Mouse (Mus musculus) CD4-positive, CD25-positive, alpha-beta regulatory T cell, adult 4 months (primary cell): ENCODE results near the gene Josd2. TPM values are rescaled to one million over a fixed set of nuclear protein-coding genes. Genes with fewer than 3 reads are reported as not detected.

Experiments
- ATAC-seq: one replicate; pipeline ENCODE4 v1.8.0; 2017
- polyA plus RNA-seq, 2 experiments: library from polyadenylated mRNA; unstranded; fragments of 100-300 nt; shearing (Covaris generic); gene quantifications; one replicate each; pipeline ENCODE4 v1.2.1; 2017

Josd2 gene
- polyA plus RNA-seq, 2 experiments from 2014 or later = 54.9 to 76.4 TPM

DNA sequence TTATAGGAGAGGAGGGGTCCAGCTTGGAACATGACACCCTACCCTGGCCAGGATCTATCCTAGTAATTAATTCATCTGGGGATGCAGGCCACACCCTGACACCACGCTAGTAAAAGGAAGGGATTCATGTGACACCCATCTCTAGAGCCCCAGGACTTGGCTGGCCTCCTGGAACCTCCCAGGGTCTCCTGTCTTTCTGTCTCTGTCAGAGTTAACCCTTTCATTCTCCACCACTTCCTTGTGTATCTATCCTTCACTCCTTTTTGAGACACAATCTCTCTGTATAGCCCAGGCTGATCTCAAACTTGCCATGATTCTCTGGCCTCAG is 4.7 kb downstream of the Josd2 start:
- no peak for ATAC-seq

GRCm38 (mm10) chr7:44472961-44473646 is 5.3 kb downstream of the Josd2 start:
- ATAC-seq = no peak

GRCm38 (mm10) chr7:44474419-44474818 is 6.6 kb downstream of the Josd2 start:
- ATAC-seq = no peak

DNA sequence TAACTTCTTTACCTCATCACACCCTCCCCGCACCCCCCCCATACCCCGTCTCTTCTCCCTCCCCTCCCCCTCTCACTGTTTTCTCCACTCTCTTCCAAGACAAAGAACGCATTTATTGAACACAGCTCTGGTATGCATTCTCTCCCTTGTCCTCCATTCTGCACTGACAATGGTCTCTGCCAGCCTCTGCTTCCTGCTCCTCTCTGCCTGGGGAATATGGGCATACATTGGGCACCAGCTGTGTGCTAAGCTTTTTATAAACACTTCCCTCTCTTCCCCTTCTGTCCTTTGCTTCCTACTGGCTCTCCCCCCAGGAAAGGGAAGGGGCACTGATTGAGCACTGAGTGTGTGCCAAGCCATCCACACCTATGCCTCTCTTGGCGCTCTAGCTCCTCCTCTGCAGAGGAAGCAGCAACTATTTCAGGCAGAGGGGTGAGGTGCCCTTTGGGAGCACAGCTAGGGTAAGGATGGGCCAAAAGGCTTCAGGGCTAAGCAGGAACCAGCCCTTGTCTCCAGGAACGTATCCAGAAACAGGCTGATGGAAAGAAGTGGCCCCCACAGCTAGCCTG is 7.3 kb downstream of the Josd2 start:
- no peak for ATAC-seq

- no peak for ATAC-seq
Observed at GRCm38 (mm10) chr7:44482836-44483435, 15.2 kb downstream of the Josd2 start.

DNA sequence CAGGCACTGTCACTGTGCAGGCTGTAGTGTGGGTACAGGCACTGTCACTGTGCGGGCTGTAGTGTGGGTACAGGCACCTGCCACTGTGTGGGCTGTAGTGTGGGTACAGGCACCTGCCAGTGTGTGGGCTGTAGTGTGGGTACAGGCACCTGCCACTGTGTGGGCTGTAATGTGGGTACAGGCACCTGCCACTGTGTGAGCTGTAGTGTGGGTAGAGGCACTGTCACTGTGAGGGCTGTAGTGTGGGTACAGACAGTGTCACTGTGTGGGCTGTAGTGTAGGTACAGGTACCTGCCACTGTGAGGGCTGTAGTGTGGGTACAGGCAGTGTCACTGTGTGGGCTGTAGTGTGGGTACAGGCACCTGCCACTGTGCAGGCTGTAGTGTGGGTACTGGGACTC is 16.3 kb downstream of the Josd2 start:
- no peak for ATAC-seq

- peak; percentile 84 for ATAC-seq
Observed at GRCm38 (mm10) chr7:44484841-44485571, 17.2 kb downstream of the Josd2 start.

DNA sequence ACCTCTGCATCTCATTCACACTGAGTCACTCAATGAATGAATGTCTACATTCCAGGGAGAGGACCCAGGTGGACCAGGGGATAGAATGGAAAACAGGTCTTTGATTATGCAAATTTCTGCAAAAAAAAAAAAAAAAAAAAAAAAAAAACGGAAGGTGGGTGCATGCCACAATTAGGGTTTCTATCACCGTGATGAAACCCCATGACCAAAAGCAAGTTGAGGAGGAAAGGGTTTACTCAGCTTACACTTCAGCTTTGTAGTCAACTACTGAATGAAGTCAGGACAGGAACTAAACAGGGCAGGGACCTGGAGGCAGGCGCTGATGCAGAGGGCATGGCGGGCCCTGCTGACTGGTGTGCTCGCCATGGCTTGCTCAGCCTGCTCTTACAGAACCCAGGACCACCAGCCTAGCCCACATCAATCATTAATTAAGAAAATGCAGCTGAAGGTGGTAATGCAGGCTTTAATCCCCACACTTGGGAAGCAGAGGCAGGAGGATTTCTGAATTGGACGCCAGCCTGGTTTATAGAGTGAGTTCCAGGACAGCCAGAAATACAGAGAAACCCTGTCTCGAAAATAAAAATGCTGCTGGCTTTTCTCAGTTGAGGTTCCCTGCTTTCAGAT is 17.9 kb downstream of the Josd2 start:
- ATAC-seq = peak; percentile 33

DNA sequence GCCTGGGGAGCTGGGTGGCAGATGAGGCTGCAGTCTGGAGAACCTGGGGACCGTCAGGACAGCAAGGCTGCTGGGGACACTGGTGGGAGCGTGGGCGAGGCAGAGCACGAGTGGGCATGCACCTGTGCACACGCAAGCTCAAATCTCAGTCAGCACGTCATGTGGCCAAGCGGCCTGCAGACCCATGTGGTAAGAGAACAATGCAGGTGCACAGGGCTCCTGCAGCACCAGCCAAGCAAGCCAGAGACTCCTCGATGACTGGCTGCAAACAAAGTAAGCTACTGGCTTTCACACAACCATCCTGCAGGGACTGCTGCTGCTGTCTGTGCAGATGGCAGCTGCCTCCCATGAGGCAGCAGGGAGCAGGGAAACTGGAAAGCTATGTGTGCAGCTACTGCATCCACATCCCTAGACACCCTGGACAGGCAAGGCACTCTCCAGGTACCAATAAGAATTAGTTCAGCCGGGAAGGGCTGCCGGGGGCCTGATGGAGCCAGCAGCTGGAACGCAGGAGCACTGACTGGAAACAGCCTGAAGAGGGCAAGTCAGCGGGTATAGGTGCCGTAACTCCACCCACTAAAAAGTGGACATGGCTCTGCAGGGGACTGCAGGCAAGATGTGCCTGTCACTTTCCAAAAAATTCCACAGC is 19.3 kb downstream of the Josd2 start:
- ATAC-seq = no peak

DNA sequence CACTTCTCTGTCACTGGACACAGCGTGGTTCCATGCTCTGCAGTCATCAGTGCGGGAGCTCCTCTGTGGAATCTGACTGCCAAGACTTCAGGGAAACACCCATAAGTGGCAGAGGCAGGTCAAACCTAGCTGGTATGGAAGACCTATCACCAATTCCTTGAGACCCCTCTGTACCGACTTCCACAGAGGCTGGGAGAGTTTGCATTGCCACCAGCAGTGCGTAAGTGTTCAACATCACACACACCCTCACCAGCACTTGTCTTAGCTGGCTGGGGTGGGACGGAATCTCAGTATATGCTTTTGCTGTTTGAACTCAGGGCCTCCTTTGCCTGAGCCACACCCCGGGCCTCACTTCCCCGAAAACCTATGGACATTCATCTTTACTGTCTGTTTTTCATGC is 20.2 kb downstream of the Josd2 start:
- ATAC-seq = no peak

DNA sequence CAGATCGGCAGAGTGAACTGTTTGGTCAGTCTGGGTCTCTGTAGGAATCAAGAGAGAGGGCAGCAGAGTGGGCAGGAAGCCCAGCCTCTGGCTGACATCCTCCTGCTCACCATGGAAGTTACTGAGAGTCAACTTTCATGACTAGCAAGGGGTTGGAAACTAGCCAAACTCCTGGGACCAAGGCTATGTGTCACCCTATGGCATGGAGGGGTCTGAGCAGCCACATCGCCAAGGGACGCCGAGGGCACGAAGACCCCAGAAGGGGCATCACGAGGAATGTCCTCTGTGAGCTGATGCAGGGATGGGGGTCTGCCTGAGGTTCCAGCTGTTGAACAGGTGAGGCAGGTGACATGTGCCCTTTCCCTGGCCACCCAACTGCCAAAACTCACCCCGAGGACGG is 20.8 kb downstream of the Josd2 start:
- ATAC-seq = no peak

DNA sequence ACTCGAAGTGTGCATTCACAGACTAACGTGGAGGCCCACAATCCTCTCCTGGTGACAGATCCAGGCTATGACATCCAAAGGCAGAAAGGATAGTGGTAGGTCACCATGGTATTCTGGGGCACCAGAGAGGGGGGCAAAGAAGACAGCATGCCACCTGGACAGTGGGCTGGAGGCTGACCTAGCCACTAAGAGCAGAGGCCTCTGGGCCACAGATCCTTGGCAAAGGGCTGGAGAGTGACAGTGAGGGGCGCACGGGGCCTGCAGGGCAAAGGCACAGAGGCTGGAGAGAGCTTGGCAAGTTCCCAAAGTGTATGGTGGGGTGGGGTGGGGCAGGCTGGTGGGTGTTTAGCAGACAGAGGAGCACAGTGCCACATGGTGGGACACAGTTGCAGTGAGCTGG is 22.5 kb downstream of the Josd2 start:
- no peak for ATAC-seq

DNA sequence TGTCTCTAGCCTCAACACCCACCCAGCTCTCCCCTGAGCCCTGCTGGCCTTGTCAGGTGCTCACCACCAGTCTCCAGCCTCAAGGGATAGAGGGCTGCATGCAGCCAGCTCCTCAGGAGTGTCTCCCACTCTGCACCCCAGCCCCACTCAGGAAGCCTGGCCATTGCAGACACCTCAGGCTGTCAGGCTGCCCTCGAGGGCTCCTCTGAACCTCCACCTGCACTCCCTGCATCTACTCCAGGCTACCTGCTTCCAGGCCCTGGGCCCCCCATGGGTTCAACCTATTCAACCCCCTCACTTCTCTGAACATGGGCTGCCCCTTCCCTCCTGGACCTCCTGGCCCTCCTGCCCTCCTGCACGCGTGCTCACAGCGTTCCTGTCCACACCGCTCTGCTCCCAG is 23.6 kb downstream of the Josd2 start:
- no peak for ATAC-seq

DNA sequence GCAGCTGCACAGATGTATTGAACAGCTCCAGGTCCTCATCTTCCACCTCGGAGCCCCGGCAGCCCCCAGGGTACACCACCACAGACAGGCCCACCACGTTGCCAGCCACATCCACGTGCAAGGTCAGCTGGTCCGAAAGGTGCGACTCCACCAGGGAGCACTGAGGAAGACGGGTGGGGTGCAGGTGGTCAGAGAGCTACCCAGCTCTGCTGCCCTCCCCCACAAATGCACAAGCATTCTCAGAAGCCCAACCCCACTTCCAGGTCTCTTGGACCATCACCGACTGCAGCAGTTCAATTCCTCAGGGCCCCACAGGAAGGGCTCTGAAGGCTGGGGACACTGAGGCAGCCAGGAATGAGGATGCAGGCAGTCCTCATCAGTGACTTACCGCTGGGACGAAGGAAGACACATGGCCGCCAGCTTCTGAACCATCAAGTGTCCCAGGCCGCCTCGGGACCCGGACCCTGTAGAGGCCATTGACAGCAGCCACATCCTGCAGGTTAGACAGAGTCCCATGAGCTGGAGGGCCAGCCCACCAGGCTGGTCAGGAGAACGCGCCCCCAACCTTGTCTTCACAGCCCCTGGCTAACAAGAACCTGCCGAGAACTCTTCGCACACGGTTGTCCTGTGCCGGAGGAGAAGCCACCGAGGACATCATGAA is 24.5 kb downstream of the Josd2 start:
- ATAC-seq = no peak

- ATAC-seq = no peak
Observed at GRCm38 (mm10) chr7:44494681-44495080, 26.9 kb downstream of the Josd2 start.

DNA sequence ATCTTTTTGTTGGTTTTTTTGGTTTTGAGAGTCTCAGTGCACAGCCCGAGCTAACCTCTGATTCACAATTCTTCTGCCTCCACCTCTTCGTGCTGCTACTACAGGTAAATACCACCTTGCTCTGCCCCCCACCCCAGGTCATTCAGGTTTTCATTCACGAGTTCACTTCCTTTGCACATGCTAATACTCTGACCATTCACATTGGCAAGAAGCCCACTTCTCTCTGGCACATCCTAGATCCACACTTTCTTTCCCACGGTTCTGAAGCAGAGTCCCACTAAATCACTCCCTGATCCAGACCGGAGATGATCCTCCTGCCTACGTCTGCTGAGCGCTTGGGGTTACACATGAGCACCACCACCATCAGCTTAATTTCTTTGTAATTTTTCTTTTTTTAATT is 27.3 kb downstream of the Josd2 start:
- ATAC-seq = no peak

GRCm38 (mm10) chr7:44495992-44496770 is 28.4 kb downstream of the Josd2 start, which contains the start of the genes Emc10 and Fam71e1:
TSS of gene Emc10 (minus strand) at chr7:44496529.
TSS of gene Fam71e1 (plus strand) at chr7:44496581.
- ATAC-seq = peak; percentile 94

- no peak for ATAC-seq
Observed at GRCm38 (mm10) chr7:44496771-44497109, 29.0 kb downstream of the Josd2 start.

DNA sequence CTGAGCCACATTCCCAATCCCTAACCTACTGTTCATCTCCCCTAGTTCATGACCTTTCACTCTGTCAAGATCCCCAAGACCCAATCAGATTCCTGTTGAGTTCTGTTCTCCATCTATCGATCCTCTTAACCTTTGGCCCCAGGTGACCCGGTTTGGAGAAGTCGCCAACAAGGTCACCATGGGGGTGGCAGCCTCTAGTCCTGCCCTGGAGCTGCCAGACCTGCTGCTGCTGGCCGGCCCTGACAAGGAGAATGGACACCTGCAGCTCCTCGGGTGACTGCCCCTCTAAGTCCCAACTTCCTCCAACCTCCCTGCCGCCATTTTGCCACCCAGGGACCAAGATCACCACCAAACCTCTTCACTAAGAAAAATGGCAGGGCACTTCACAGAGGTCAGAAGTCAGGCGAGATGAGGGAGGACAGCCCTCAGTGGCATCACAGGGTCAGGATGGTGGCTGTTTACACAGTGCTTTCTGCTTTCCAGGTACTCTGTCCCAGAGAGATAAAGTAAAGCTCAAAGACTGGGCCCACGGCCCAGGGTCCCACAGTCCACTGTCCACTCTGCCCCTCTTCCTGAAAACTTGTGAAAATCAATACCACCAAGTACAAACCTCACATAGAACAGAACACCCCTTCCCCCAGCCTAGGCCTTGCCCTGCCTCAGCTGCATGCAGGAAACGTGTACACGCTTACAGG is 29.7 kb downstream of the Josd2 start:
- no peak for ATAC-seq

DNA sequence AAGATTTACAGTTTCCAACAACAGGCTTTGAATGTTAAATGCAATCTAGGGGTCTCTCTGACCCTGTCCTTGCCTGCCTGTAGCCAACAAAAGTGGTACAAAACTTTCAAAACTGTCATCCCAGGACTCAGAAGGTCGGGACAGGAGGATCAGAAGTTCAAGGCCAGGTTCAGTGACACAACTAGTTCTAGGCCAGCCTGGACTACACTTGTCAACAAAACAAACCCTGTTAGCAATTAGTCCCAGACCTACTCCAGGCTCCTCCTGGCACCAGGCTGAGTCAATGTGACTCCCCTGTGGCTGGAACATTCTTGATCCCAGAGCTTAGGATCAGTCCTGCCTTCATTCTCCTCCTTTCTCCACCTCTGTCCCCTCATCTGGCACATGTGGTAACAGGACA is 31.1 kb downstream of the Josd2 start:
- ATAC-seq = no peak

GRCm38 (mm10) chr7:44500046-44500445 is 32.3 kb downstream of the Josd2 start:
- no peak for ATAC-seq
